Mouse (Mus musculus) adrenal gland, adult 10 weeks (tissue): Measurements from ENCODE around the gene Plekho1. TPM values are rescaled to one million over a fixed set of nuclear protein-coding genes. Genes with fewer than 3 reads are reported as not detected.

Experiments
- polyA plus RNA-seq: library from polyadenylated mRNA; stranded (reverse); fragments of 350-450 nt; fragmentation: Illumina TruSeq; extraction: RNeasy Lipid Tissue Mini Kit (QIAGEN cat#74804); gene quantifications from one replicate; pipeline ENCODE4 v1.2.3, GENCODE M21; 2014; ENCODE audit warnings: low read depth, low replicate concordance

Gene Plekho1
- polyA plus RNA-seq = 5.4 TPM

GRCm38 (mm10) chr3:95995802-95996428, at the start of gene Plekho1:
Gene Plekho1 (minus strand): TSS chr3:95996001.

Other genes starting within 250 kb of the Plekho1 start
- gene Tars2, start 235.8 kb downstream of the Plekho1 start, polyA plus RNA-seq = 17.7 TPM
- 43.9 TPM for gene Rprd2, start 177.1 kb downstream of the Plekho1 start, polyA plus RNA-seq
- gene Prpf3, start 140.1 kb downstream of the Plekho1 start, polyA plus RNA-seq = 31.8 TPM
- 39.8 TPM for gene Mrps21, start 124.5 kb downstream of the Plekho1 start, polyA plus RNA-seq
- gene Ciart, start 113.8 kb downstream of the Plekho1 start, polyA plus RNA-seq = 0.29 TPM
- gene BC028528, start 104.0 kb downstream of the Plekho1 start, polyA plus RNA-seq = 46.0 TPM
- 33.4 TPM for gene Aph1a, start 102.0 kb downstream of the Plekho1 start, polyA plus RNA-seq
- 5.4 TPM for gene Car14, start 91.3 kb downstream of the Plekho1 start, polyA plus RNA-seq
- gene Anp32e, start 66.8 kb downstream of the Plekho1 start, polyA plus RNA-seq = 188 TPM
- gene Vps45, start 62.5 kb upstream of the Plekho1 start, polyA plus RNA-seq = 74.0 TPM
- 26.7 TPM for gene Otud7b, start 108.5 kb upstream of the Plekho1 start, polyA plus RNA-seq
- 15.3 TPM for gene Mtmr11, start 166.0 kb upstream of the Plekho1 start, polyA plus RNA-seq
- gene Sf3b4, start 176.3 kb upstream of the Plekho1 start, polyA plus RNA-seq = 15.0 TPM
- gene Sv2a, start 185.2 kb upstream of the Plekho1 start, polyA plus RNA-seq = 3.7 TPM
- 4.2 TPM for gene Bola1, start 223.7 kb upstream of the Plekho1 start, polyA plus RNA-seq
- gene Hist2h2ab, start 223.9 kb upstream of the Plekho1 start, polyA plus RNA-seq = not detected
- not detected for gene Hist2h2ac, start 224.9 kb upstream of the Plekho1 start, polyA plus RNA-seq
- gene Hist2h2be, start 225.1 kb upstream of the Plekho1 start, polyA plus RNA-seq = 23.5 TPM
- 8.0 TPM for gene Hist2h3c2, start 243.1 kb upstream of the Plekho1 start, polyA plus RNA-seq
- gene Hist2h2aa2, start 244.3 kb upstream of the Plekho1 start, polyA plus RNA-seq = not detected
- not detected for gene Hist2h2aa1, start 249.5 kb upstream of the Plekho1 start, polyA plus RNA-seq